Mouse (Mus musculus): ENCODE measurements at regions not wholly inside any gene's neighbourhood (a gene's known extent, or its start where the extent isn't known, plus 50 kb on each side); places are given as distances from the start of the nearest gene placed in this dataset.

- Histone ChIP-seq H3K9me3 (replicated peaks) (peaks cover 3% of the 10 kb centered on the region), H3K4me1 (ENCODE audit: insufficient read depth, low read depth, low read length) (0 out of 2 replicates have a peak, but pooled peaks cover 4% of the 10 kb centered on the region), H3K36me3 (replicated peaks) (no peaks in the 10 kb centered on the region), H3K27me3 (ENCODE audit: insufficient read depth, low read length) (peaks cover 3% of the 10 kb centered on the region; the same call in 1 of the 2 replicates), H3K4me3 (ENCODE audit: low read depth, low read length) (no peak overlapping the region)
- no peak for TF ChIP-seq GATA1 (IDR thresholded peaks at IDR 0.05; ENCODE audit: borderline replicate concordance, low read length)
- ATAC-seq (ENCODE audit: extremely low read depth, insufficient number of reproducible peaks, low FRiP score, poor library complexity, severe bottlenecking) (no peak), DNase-seq (ENCODE audit: low spot score) (no peak)
Observed at GRCm38 (mm10) chr8:26382426-26382825, 263.1 kb downstream of the Gm45692 start.

DNA sequence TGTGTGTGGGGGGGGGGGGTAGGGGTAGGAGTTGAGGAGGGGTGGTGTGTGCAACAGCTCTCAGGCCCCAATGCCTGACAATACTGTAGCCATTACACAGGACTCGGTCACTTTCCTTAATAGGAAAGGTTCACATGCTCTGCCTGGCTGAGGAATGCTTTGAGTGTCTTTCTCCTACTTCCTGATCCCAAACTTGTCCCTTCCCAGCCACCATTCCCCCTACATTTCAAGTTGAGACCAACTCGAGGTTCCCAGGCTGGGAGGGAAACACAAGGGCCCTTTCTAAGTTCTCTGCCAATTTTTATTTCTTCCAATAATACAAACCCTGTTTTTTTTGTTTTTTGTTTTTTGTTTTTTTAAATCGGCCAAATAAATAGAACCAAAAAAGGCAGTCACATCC is 264.6 kb downstream of the Gm45692 start:
- ATAC-seq (ENCODE audit: extremely low read depth, insufficient number of reproducible peaks, low FRiP score, poor library complexity, severe bottlenecking) (no peak), DNase-seq (ENCODE audit: low spot score) (no peak)
- Histone ChIP-seq H3K9me3 (replicated peaks) (peaks cover 3% of the 10 kb centered on the region), H3K36me3 (replicated peaks) (no peaks in the 10 kb centered on the region), H3K4me1 (ENCODE audit: insufficient read depth, low read depth, low read length) (0 out of 2 replicates have a peak, but pooled peaks cover 4% of the 10 kb centered on the region), H3K4me3 (ENCODE audit: low read depth, low read length) (no peak overlapping the region), H3K27me3 (ENCODE audit: insufficient read depth, low read length) (0 out of 2 replicates have a peak, but pooled peaks cover 3% of the 10 kb centered on the region)
- no peak for TF ChIP-seq CTCF (IDR thresholded peaks at IDR 0.05; ENCODE audit: low read depth, low read length)
- no peak for TF ChIP-seq TAL1 (conservative IDR thresholded peaks at IDR 0.05; ENCODE audit: low read depth, low read length)
- no peak for TF ChIP-seq POLR2AphosphoS5 (IDR thresholded peaks at IDR 0.05; ENCODE audit: insufficient replicate concordance, low read depth, low read length)
- no peak for TF ChIP-seq GATA1 (IDR thresholded peaks at IDR 0.05; ENCODE audit: borderline replicate concordance, low read length)
- no peak for TF ChIP-seq GATA2 (IDR thresholded peaks at IDR 0.05; ENCODE audit: borderline replicate concordance, low read depth, low read length)

DNA sequence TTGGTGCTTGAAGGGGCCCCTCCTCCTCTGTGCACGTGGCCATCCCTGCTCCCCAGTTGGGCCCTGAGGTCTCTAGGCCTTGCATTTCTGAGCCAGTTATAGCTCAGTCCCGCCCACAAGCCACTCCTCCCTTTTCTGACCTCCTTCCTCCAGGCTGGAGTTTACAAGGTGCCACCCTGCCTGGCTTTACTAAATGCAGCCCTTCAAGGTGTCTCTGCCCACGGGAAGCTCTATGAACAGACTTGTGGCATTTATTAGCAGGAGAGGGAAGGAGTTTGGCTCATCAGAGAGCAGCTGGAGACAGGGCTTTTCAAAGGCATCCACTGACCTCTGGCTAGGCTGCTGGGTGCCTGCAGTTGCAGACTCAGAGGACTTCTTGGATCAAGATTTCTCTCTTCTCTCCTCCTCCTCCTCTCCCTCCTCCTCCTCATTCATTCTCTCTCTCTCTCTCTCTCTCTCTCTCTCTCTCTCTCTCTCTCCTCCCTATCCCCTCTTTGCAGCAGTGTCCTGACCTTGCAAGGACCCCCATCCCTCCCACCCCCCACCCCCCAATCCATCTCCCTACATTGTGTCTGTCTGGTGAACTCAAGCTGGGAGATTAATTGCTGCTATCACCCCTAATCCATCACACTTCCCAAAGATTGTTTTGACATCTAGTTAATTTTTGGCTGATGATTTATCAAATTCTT is 265.1 kb downstream of the Gm45692 start:
- ATAC-seq (ENCODE audit: extremely low read depth, insufficient number of reproducible peaks, low FRiP score, poor library complexity, severe bottlenecking) (no peak), DNase-seq (ENCODE audit: low spot score) (no peak)
- H3K27me3 ChIP-seq (ENCODE audit: insufficient read depth, low read length), result 0 out of 2 replicates have a peak, but pooled peaks cover 3% of the 10 kb centered on the region
- peaks cover 3% of the 10 kb centered on the region for H3K9me3 ChIP-seq (replicated peaks)
- no peak for TF ChIP-seq TAL1 (conservative IDR thresholded peaks at IDR 0.05; ENCODE audit: low read depth, low read length)
- TF ChIP-seq CTCF (IDR thresholded peaks at IDR 0.05; ENCODE audit: low read depth, low read length), result no peak
- TF ChIP-seq GATA2 (IDR thresholded peaks at IDR 0.05; ENCODE audit: borderline replicate concordance, low read depth, low read length), result no peak
- no peak for TF ChIP-seq GATA1 (IDR thresholded peaks at IDR 0.05; ENCODE audit: borderline replicate concordance, low read length)
- H3K36me3 ChIP-seq (replicated peaks), result no peaks in the 10 kb centered on the region
- 0 out of 2 replicates have a peak, but pooled peaks cover 4% of the 10 kb centered on the region for H3K4me1 ChIP-seq (ENCODE audit: insufficient read depth, low read depth, low read length)
- no peak overlapping the region for H3K4me3 ChIP-seq (ENCODE audit: low read depth, low read length)

GRCm38 (mm10) chr8:26384994-26385345 is 265.6 kb downstream of the Gm45692 start:
- Histone ChIP-seq H3K27me3 (ENCODE audit: insufficient read depth, low read length) (0 out of 2 replicates have a peak, but pooled peaks cover 3% of the 10 kb centered on the region), H3K36me3 (replicated peaks) (no peaks in the 10 kb centered on the region), H3K9me3 (replicated peaks) (peaks cover 3% of the 10 kb centered on the region), H3K4me3 (ENCODE audit: low read depth, low read length) (no peak overlapping the region), H3K4me1 (ENCODE audit: insufficient read depth, low read depth, low read length) (0 out of 2 replicates have a peak, but pooled peaks cover 4% of the 10 kb centered on the region)
- ATAC-seq (ENCODE audit: extremely low read depth, insufficient number of reproducible peaks, low FRiP score, poor library complexity, severe bottlenecking), result no peak
- DNase-seq (ENCODE audit: low spot score), result no peak
- TF ChIP-seq CTCF (IDR thresholded peaks at IDR 0.05; ENCODE audit: low read depth, low read length), result no peak
- no peak for TF ChIP-seq TAL1 (conservative IDR thresholded peaks at IDR 0.05; ENCODE audit: low read depth, low read length)
- TF ChIP-seq POLR2AphosphoS5 (IDR thresholded peaks at IDR 0.05; ENCODE audit: insufficient replicate concordance, low read depth, low read length), result no peak
- no peak for TF ChIP-seq GATA2 (IDR thresholded peaks at IDR 0.05; ENCODE audit: borderline replicate concordance, low read depth, low read length)
- TF ChIP-seq GATA1 (IDR thresholded peaks at IDR 0.05; ENCODE audit: borderline replicate concordance, low read length), result no peak

DNA sequence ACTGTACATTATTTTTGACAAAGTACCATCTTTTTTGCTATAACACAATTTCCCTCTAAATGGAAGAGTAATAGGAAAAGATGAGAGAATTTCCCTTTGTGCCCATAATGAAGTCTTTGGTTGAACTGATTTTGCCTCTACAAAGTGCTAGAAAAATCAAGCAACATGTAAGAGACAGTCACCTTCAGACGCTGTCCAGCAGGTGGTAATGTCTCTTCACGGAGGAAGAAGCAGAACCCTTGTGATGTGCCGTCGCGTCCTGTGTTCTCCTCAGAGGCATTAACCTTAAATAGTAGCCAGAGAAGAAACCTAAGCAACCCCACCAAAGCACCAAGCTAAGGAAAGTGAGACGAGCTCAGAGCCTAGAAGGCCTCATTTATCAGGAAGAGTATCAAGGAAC is 275.7 kb downstream of the Gm45692 start:
- Histone ChIP-seq H3K4me1 (ENCODE audit: insufficient read depth, low read depth, low read length) (no peaks in the 10 kb centered on the region), H3K9me3 (replicated peaks) (no peaks in the 10 kb centered on the region), H3K36me3 (replicated peaks) (no peaks in the 10 kb centered on the region), H3K4me3 (ENCODE audit: low read depth, low read length) (no peak overlapping the region), H3K27me3 (ENCODE audit: insufficient read depth, low read length) (no peaks in the 10 kb centered on the region)
- no peak for DNase-seq (ENCODE audit: low spot score)
- no peak for ATAC-seq (ENCODE audit: extremely low read depth, insufficient number of reproducible peaks, low FRiP score, poor library complexity, severe bottlenecking)
- no peak for TF ChIP-seq POLR2AphosphoS5 (IDR thresholded peaks at IDR 0.05; ENCODE audit: insufficient replicate concordance, low read depth, low read length)
- TF ChIP-seq GATA1 (IDR thresholded peaks at IDR 0.05; ENCODE audit: borderline replicate concordance, low read length), result no peak
- TF ChIP-seq CTCF (IDR thresholded peaks at IDR 0.05; ENCODE audit: low read depth, low read length), result no peak
- no peak for TF ChIP-seq TAL1 (conservative IDR thresholded peaks at IDR 0.05; ENCODE audit: low read depth, low read length)
- no peak for TF ChIP-seq GATA2 (IDR thresholded peaks at IDR 0.05; ENCODE audit: borderline replicate concordance, low read depth, low read length)

- Histone ChIP-seq H3K27me3 (ENCODE audit: insufficient read depth, low read length) (peaks cover 2% of the 10 kb centered on the region; the same call in 1 of the 2 replicates), H3K9me3 (replicated peaks) (no peaks in the 10 kb centered on the region), H3K4me3 (ENCODE audit: low read depth, low read length) (no peak overlapping the region), H3K36me3 (replicated peaks) (no peaks in the 10 kb centered on the region), H3K4me1 (ENCODE audit: insufficient read depth, low read depth, low read length) (no peaks in the 10 kb centered on the region)
- ATAC-seq (ENCODE audit: extremely low read depth, insufficient number of reproducible peaks, low FRiP score, poor library complexity, severe bottlenecking), result no peak
- TF ChIP-seq TAL1 (conservative IDR thresholded peaks at IDR 0.05; ENCODE audit: low read depth, low read length), result no peak
- TF ChIP-seq POLR2AphosphoS5 (IDR thresholded peaks at IDR 0.05; ENCODE audit: insufficient replicate concordance, low read depth, low read length), result no peak
- TF ChIP-seq GATA2 (IDR thresholded peaks at IDR 0.05; ENCODE audit: borderline replicate concordance, low read depth, low read length), result no peak
- TF ChIP-seq GATA1 (IDR thresholded peaks at IDR 0.05; ENCODE audit: borderline replicate concordance, low read length), result no peak
- TF ChIP-seq CTCF (IDR thresholded peaks at IDR 0.05; ENCODE audit: low read depth, low read length), result no peak
- no peak for DNase-seq (ENCODE audit: low spot score)
Observed at GRCm38 (mm10) chr8:26420002-26420401, 300.7 kb downstream of the Gm45692 start.
